Mouse (Mus musculus) C2C12 (cell line): Measurements from ENCODE around the gene Aldh3b2. TPM values are rescaled to one million over a fixed set of nuclear protein-coding genes. Genes with fewer than 3 reads are reported as not detected.

Experiments used
- H3K27me3 ChIP-seq: one replicate; pipeline ENCODE4 v1.6.1; 2011; ENCODE audit not compliant: control insufficient read depth, insufficient read depth, insufficient read length
- H3K36me3 ChIP-seq: one replicate; pipeline ENCODE4 v1.6.1; 2011; ENCODE audit not compliant: control insufficient read depth, insufficient read depth
- H3K4me3 ChIP-seq: one replicate; pipeline ENCODE4 v1.5.1; 2011; ENCODE audit warnings: mild to moderate bottlenecking, control low read depth; ENCODE audit not compliant: poor library complexity, insufficient read depth, severe bottlenecking
- H3K79me2 ChIP-seq: one replicate; pipeline ENCODE4 v1.6.1; 2011; ENCODE audit not compliant: control insufficient read depth, insufficient read depth
- H3K79me3 ChIP-seq: one replicate; pipeline ENCODE4 v1.6.1; 2011; ENCODE audit warnings: low read depth, control low read depth
- H3ac ChIP-seq: one replicate; pipeline ENCODE3; 2011; ENCODE audit warnings: low read depth; ENCODE audit not compliant: control insufficient read depth, insufficient read length
- CEBPB ChIP-seq: IDR thresholded peaks from one replicate; pipeline ENCODE4 v1.6.1; 2011; ENCODE audit warnings: low read depth, mild to moderate bottlenecking, control low read depth, moderate library complexity
- CTCF ChIP-seq: IDR thresholded peaks from one replicate; pipeline ENCODE4 v1.5.1; 2011; ENCODE audit not compliant: control insufficient read depth, insufficient read depth, insufficient read length
- FOSL1 ChIP-seq: IDR thresholded peaks from one replicate; pipeline ENCODE4 v1.8.0; 2011; ENCODE audit warnings: mild to moderate bottlenecking, low read length; ENCODE audit not compliant: poor library complexity, insufficient read depth, severe bottlenecking
- MAX ChIP-seq: IDR thresholded peaks from one replicate; pipeline ENCODE4 v1.6.1; 2011; ENCODE audit warnings: mild to moderate bottlenecking, control low read depth
- MYOD1 ChIP-seq: IDR thresholded peaks from one replicate; pipeline ENCODE4 v1.6.1; 2011; ENCODE audit warnings: low read depth; ENCODE audit not compliant: control insufficient read depth, insufficient read length
- MYOG ChIP-seq: IDR thresholded peaks from one replicate; pipeline ENCODE4 v1.6.1; 2011; ENCODE audit not compliant: control insufficient read depth, insufficient read length; ENCODE audit errors: extremely low read depth
- USF1 ChIP-seq: IDR thresholded peaks from one replicate; pipeline ENCODE4 v1.6.1; 2011; ENCODE audit warnings: low read depth, mild to moderate bottlenecking, control low read depth, moderate library complexity
- long read RNA-seq, 2 experiments: library from polyadenylated mRNA; unstranded; transcript quantifications; one replicate each; pipeline ENCODE4 v2.0.0; 2019 to 2020
- polyA plus RNA-seq: library from polyadenylated mRNA; unstranded; fragments of >200 nt; fragmentation: generic; extraction: Trizol; gene quantifications from one replicate; pipeline ENCODE4 v1.2.1, GENCODE M21; 2012; ENCODE audit warnings: missing spikeins

Gene Aldh3b2
- not detected for polyA plus RNA-seq
- long read RNA-seq, experiment 1: 0 reads
- long read RNA-seq, experiment 2: 0 reads

DNA sequence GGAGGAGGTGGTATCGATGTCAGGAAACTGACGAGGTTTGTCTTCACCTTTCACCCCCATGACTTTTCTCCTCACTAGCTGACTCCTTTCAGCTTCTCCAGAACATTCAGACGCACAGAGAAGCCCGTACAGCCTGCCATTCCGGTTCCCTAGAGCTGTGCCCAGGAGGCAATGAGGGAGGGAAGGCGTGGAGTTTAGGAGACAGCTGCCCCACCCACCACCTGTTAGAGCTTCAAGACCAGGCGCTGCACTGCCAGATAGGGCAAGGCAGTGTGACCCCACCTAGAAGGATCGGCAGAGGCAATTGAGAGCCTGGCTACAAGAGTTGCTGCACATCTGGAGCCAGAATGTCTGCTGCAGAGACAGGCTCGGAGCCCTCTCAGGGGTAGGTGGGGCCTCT, at the start of gene Aldh3b2:
TSS of gene Aldh3b2 (plus strand) at position 100 of the 400 bp plus-strand sequence.
- TF ChIP-seq CTCF (no peak), USF1 (no peak), CEBPB (no peak), MYOG (no peak), MAX (no peak), MYOD1 (no peak), FOSL1 (no peak)
- no peaks in the 10 kb centered on the region for H3K79me3 ChIP-seq
- H3ac ChIP-seq: no peak within 1 kb of the TSS
- no peaks in the 10 kb centered on the region for H3K79me2 ChIP-seq
- H3K36me3 ChIP-seq: no peaks in the 10 kb centered on the region
- H3K4me3 ChIP-seq: no peak within 1 kb of the TSS
- H3K27me3 ChIP-seq: peaks cover 15% of the 10 kb centered on the region

DNA sequence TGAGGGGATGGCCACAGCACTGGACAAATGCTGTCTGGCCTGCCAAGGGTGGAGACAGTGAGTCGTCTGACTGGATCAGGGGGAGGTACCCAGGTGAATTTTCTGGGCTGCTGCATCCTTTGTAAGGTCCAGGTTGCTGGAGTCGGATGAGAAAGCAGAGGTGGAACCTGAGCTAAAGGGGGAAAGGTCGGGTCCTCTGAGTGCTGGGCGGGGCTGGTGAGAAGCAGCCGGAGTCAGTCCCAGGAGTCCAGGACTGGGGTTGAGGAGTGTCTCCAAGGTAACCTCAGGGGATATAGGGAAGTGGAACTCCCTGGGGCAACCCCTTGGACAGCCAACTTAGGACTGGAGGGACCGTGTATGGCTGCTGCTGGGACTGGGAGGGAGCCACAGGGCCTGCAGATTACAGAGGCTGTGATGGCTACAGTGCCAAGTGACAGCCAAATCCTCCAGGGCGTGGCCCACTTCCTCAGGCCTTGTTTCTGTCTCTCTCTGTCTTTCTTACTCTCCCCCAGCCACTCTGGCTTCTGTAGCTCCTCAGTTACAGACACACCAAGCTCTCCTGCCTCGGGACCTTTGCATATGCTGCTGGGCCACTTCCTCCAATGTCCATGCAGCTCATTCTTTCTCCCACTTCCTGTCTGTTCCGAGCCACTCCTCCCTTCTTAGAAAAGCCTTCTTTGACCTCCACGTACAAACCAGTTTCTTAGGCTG, 49.3 kb upstream of the Aldh3b2 start:
- Histone ChIP-seq H3K36me3 (no peaks in the 10 kb centered on the region), H3ac (no peak overlapping the region), H3K79me2 (no peaks in the 10 kb centered on the region), H3K4me3 (no peak overlapping the region), H3K27me3 (no peaks in the 10 kb centered on the region), H3K79me3 (no peaks in the 10 kb centered on the region)
- no peak for TF ChIP-seq USF1
- TF ChIP-seq CTCF: no peak
- no peak for TF ChIP-seq MAX
- TF ChIP-seq MYOG: no peak
- no peak for TF ChIP-seq CEBPB
- TF ChIP-seq FOSL1: no peak
- TF ChIP-seq MYOD1: no peak

DNA sequence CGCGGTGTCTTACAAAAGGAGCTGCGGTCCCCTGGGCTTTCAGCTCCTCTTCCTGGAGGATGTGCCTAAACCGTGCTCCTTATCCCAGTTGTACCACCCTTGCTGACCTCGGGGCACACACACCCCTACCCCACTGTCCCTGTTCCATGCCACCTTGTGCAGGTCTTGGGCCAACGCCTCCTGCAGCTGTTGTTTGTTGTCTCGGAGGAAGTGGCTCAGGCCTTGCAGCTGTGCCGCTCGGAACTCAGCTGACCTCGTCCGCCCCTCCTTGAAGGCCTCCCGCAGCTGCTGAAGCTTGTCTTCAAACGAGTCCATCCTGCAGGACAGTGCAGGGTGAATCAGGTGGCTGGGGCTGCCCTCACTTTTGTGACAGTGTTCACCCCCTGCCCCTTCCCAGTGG, 48.5 kb upstream of the Aldh3b2 start:
- no peak overlapping the region for H3ac ChIP-seq
- no peak for TF ChIP-seq CTCF
- peak; percentile 99 for TF ChIP-seq MYOD1
- no peak for TF ChIP-seq FOSL1
- TF ChIP-seq MAX: peak; percentile 32
- TF ChIP-seq MYOG: no peak
- TF ChIP-seq CEBPB: no peak
- TF ChIP-seq USF1: peak; percentile 31

DNA sequence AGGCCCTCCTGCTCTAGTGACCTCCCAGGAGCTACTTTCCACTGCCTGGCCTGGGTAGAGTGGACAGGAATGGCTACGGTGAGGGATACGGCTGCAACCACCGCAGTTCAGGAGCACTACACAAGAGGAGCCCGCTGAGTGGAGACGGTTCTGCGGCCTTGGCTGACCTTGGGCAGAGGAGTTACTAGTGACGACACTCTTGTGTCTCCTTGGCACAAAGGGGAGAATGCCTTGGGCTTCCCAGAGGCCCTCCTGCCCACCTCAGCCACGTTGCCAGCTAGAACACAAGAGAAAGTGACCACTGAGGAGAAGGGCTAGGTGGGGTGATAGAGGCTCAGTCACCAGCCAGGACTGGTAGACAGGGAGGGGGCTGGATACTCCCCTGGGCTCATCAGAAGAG, 47.9 kb upstream of the Aldh3b2 start:
- Histone ChIP-seq H3ac (no peak overlapping the region), H3K79me2 (no peaks in the 10 kb centered on the region), H3K27me3 (no peaks in the 10 kb centered on the region), H3K4me3 (no peak overlapping the region), H3K79me3 (no peaks in the 10 kb centered on the region), H3K36me3 (no peaks in the 10 kb centered on the region)
- TF ChIP-seq CEBPB (no peak), MAX (no peak), FOSL1 (no peak), USF1 (no peak), MYOD1 (no peak), CTCF (no peak), MYOG (no peak)

More for the DNA sequence above, 48.5 kb upstream of the Aldh3b2 start:
- Histone ChIP-seq H3K79me2 (no peaks in the 10 kb centered on the region), H3K4me3 (no peak overlapping the region), H3K36me3 (no peaks in the 10 kb centered on the region), H3K27me3 (no peaks in the 10 kb centered on the region), H3K79me3 (no peaks in the 10 kb centered on the region)

DNA sequence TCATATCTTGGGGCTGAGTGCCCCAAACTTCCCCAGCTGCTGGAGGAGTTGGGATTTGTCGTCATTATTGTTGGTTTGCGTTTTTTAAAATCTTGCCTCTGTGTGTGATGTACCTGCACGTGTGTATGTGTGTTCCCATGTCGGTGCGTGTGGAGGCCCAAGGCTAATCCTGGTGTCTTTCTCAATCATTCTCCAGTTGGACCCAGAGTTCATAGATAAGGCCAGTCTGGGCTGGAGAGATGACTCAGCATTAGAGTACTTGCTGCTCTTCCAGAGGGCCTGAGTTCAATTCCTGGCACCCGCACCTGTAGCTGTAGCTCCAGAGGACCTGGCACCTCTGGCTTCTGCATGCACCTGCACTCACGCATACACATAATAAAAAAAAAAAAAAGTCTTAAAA, 47.3 kb upstream of the Aldh3b2 start:
- H3K79me3 ChIP-seq: no peaks in the 10 kb centered on the region
- H3K4me3 ChIP-seq: no peak overlapping the region
- no peaks in the 10 kb centered on the region for H3K27me3 ChIP-seq
- TF ChIP-seq MYOD1 (no peak), MYOG (no peak), USF1 (no peak), FOSL1 (no peak), CTCF (no peak), MAX (no peak), CEBPB (no peak)
- no peaks in the 10 kb centered on the region for H3K79me2 ChIP-seq
- no peaks in the 10 kb centered on the region for H3K36me3 ChIP-seq
- no peak overlapping the region for H3ac ChIP-seq

DNA sequence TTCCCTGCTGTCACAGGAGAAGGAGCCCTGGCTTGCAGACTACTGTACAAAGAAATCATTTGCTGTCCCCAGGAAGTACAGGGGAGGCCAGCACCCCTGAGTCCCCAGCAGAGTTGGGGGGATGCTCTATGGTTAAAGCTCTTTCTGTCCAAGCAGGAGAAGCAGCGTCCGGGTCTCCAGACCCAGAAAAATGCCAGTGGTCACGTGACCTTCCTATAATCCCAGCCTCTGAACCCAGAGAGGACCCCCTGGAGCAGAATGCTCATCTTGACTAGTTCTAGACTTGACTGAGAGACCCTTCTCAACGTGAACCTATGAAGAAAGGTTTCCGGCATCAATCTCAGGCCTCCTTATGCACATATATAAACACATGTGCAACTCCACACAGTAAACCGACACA, 46.3 kb upstream of the Aldh3b2 start:
- no peaks in the 10 kb centered on the region for H3K36me3 ChIP-seq
- H3K4me3 ChIP-seq: no peak overlapping the region
- no peaks in the 10 kb centered on the region for H3K27me3 ChIP-seq
- TF ChIP-seq USF1 (peak; percentile 89), FOSL1 (no peak), MYOG (no peak)
- H3K79me3 ChIP-seq: no peaks in the 10 kb centered on the region
- H3ac ChIP-seq: no peak overlapping the region
- no peaks in the 10 kb centered on the region for H3K79me2 ChIP-seq
